Mouse (Mus musculus): ENCODE results near the gene Zfp870. TPM values are rescaled to one million over a fixed set of nuclear protein-coding genes. Genes with fewer than 3 reads are reported as not detected.
A peak's percentile ranks its signal among the peaks of the same experiment; 100 is the strongest.
"Not testable (repeated sequence)": the region's sequence is repeated elsewhere in the genome, so short reads cannot be mapped to it uniquely, and the experiment has no call there.

The Zfp870 gene
- polyA plus RNA-seq, 1 experiment from 2014 or later = 2.8 TPM

GRCm38 (mm10) chr17:32856713-32857112, 34.7 kb downstream of the Zfp870 start:
- not testable (repeated sequence) for H3K4me2 ChIP-seq
- WGBS (ENCODE audit: insufficient replicate concordance) = 40% methylated on average over 4 of the region's 6 CpGs

GRCm38 (mm10) chr17:32851581-32851980, 39.9 kb downstream of the Zfp870 start:
- H3K4me1 ChIP-seq = no peaks in the 10 kb centered on the region
- 63% methylated on average over 7 of the region's 7 CpGs for WGBS (ENCODE audit: insufficient replicate concordance)
- H3K9ac ChIP-seq = no peak overlapping the region
- no peaks in the 10 kb centered on the region for H3K27me3 ChIP-seq (replicated peaks)
- ATAC-seq = no peak
- no peaks in the 10 kb centered on the region for H3K36me3 ChIP-seq
- no peaks in the 10 kb centered on the region for H3K9me3 ChIP-seq (replicated peaks)
- H3K4me2 ChIP-seq = no peak overlapping the region
- H3K27ac ChIP-seq = no peak overlapping the region
- H3K4me3 ChIP-seq = no peak overlapping the region

More at GRCm38 (mm10) chr17:32856713-32857112, 34.7 kb downstream of the Zfp870 start:
- not testable (repeated sequence) for H3K9ac ChIP-seq; H3K36me3 ChIP-seq; H3K27ac ChIP-seq; H3K4me3 ChIP-seq; ATAC-seq; H3K4me1 ChIP-seq; H3K9me3 ChIP-seq (replicated peaks); H3K27me3 ChIP-seq (replicated peaks)

GRCm38 (mm10) chr17:32841388-32841787, 50.1 kb downstream of the Zfp870 start:
- H3K9ac ChIP-seq = no peak overlapping the region
- no peaks in the 10 kb centered on the region for H3K4me1 ChIP-seq
- no peaks in the 10 kb centered on the region for H3K36me3 ChIP-seq
- ATAC-seq = no peak
- no peak overlapping the region for H3K27ac ChIP-seq
- H3K9me3 ChIP-seq (replicated peaks) = no peaks in the 10 kb centered on the region
- WGBS (ENCODE audit: insufficient replicate concordance) = 67% methylated on average over 2 of the region's 2 CpGs
- no peak overlapping the region for H3K4me2 ChIP-seq
- H3K4me3 ChIP-seq = no peak overlapping the region
- H3K27me3 ChIP-seq (replicated peaks) = no peaks in the 10 kb centered on the region; the same call in 1 of the 2 replicates

GRCm38 (mm10) chr17:32839083-32839802, 52.2 kb downstream of the Zfp870 start:
- Histone ChIP-seq H3K27ac (no peak overlapping the region), H3K36me3 (no peaks in the 10 kb centered on the region)
- ATAC-seq = no peak

GRCm38 (mm10) chr17:32830418-32830782, 61.0 kb downstream of the Zfp870 start:
- ATAC-seq = no peak
- Histone ChIP-seq H3K36me3 (peaks cover 10% of the 10 kb centered on the region), H3K27me3 (replicated peaks) (no peaks in the 10 kb centered on the region), H3K4me2 (peak overlapping the region; percentile 69), H3K27ac (no peak overlapping the region), H3K9ac (no peak overlapping the region), H3K9me3 (replicated peaks) (no peaks in the 10 kb centered on the region), H3K4me1 (peaks cover 9% of the 10 kb centered on the region), H3K4me3 (peak overlapping the region; percentile 72)
- 32% methylated on average over 3 of the region's 3 CpGs for WGBS (ENCODE audit: insufficient replicate concordance)

More at GRCm38 (mm10) chr17:32839083-32839802, 52.2 kb downstream of the Zfp870 start:
- Histone ChIP-seq H3K27me3 (replicated peaks) (0 out of 2 replicates have a peak, but pooled peaks cover 3% of the 10 kb centered on the region), H3K4me2 (no peak overlapping the region), H3K9me3 (replicated peaks) (no peaks in the 10 kb centered on the region), H3K4me1 (no peaks in the 10 kb centered on the region), H3K9ac (no peak overlapping the region), H3K4me3 (no peak overlapping the region)
- WGBS (ENCODE audit: insufficient replicate concordance) = 47% methylated on average over 15 of the region's 15 CpGs

- H3K27me3 ChIP-seq (replicated peaks) = no peaks in the 10 kb centered on the region
- peaks cover 9% of the 10 kb centered on the region for H3K4me1 ChIP-seq
- H3K4me3 ChIP-seq = peak within 1 kb of the TSS; percentile 72
- 2% methylated on average over 35 of the region's 35 CpGs for WGBS (ENCODE audit: insufficient replicate concordance)
- 0 out of 2 replicates have a peak within 1 kb of the TSS, but pooled peaks have one; percentile 33 for H3K27ac ChIP-seq
- peaks cover 14% of the 10 kb centered on the region for H3K36me3 ChIP-seq
- no peaks in the 10 kb centered on the region for H3K9me3 ChIP-seq (replicated peaks)
- H3K4me2 ChIP-seq = peak within 1 kb of the TSS; percentile 69
- H3K9ac ChIP-seq = peak within 1 kb of the TSS; percentile 74
- ATAC-seq = peak; percentile 92
These were observed 61.7 kb downstream of the Zfp870 start, which contains the start of gene Zfp799 for GRCm38 (mm10) chr17:32829540-32830417. Gene Zfp799 (minus strand): TSS chr17:32830261.

Other genes starting within 250 kb of the Zfp870 start
- gene Cyp4f40, start 232.7 kb downstream of the Zfp870 start, polyA plus RNA-seq (2016; fragmentation: Nextera tagmentation; extraction: Ambion mirVana) = not detected in 2 replicates
- 2.3 and 2.7 TPM in 2 replicates for gene Cyp4f15, start 206.0 kb downstream of the Zfp870 start, polyA plus RNA-seq (2016; fragmentation: Nextera tagmentation; extraction: Ambion mirVana)
- gene Zfp871, start 103.4 kb downstream of the Zfp870 start, polyA plus RNA-seq (2016; fragmentation: Nextera tagmentation; extraction: Ambion mirVana) = 15.4 and 16.4 TPM in 2 replicates
- gene Zfp811, start 81.7 kb downstream of the Zfp870 start, polyA plus RNA-seq (2016; fragmentation: Nextera tagmentation; extraction: Ambion mirVana) = 0.18 and 0.31 TPM in 2 replicates
- 2.5 and 4.0 TPM in 2 replicates for gene Zfp799, start 61.4 kb downstream of the Zfp870 start, polyA plus RNA-seq (2016; fragmentation: Nextera tagmentation; extraction: Ambion mirVana)
- not detected in 2 replicates for gene Cyp4f14, start 25.7 kb upstream of the Zfp870 start, polyA plus RNA-seq (2016; fragmentation: Nextera tagmentation; extraction: Ambion mirVana)
- gene Cyp4f13, start 55.8 kb upstream of the Zfp870 start, polyA plus RNA-seq (2016; fragmentation: Nextera tagmentation; extraction: Ambion mirVana) = 5.2 and 5.4 TPM in 2 replicates
- 7.0 and 7.7 TPM in 2 replicates for gene Zfp472, start 74.2 kb upstream of the Zfp870 start, polyA plus RNA-seq (2016; fragmentation: Nextera tagmentation; extraction: Ambion mirVana)
- 4.3 and 4.4 TPM in 2 replicates for gene Zfp952, start 101.5 kb upstream of the Zfp870 start, polyA plus RNA-seq (2016; fragmentation: Nextera tagmentation; extraction: Ambion mirVana)
- 3.3 and 3.5 TPM in 2 replicates for gene Zfp763, start 141.8 kb upstream of the Zfp870 start, polyA plus RNA-seq (2016; fragmentation: Nextera tagmentation; extraction: Ambion mirVana)
- not detected in 2 replicates for gene 4921501E09Rik, start 176.4 kb upstream of the Zfp870 start, polyA plus RNA-seq (2016; fragmentation: Nextera tagmentation; extraction: Ambion mirVana)
- 1.7 and 1.9 TPM in 2 replicates for gene Zfp563, start 197.7 kb upstream of the Zfp870 start, polyA plus RNA-seq (2016; fragmentation: Nextera tagmentation; extraction: Ambion mirVana)
- not detected in 2 replicates for gene Morc2b, start 248.0 kb upstream of the Zfp870 start, polyA plus RNA-seq (2016; fragmentation: Nextera tagmentation; extraction: Ambion mirVana)